ENCODE assay signal across 9 mouse cellular contexts in the genomic region with DNA sequence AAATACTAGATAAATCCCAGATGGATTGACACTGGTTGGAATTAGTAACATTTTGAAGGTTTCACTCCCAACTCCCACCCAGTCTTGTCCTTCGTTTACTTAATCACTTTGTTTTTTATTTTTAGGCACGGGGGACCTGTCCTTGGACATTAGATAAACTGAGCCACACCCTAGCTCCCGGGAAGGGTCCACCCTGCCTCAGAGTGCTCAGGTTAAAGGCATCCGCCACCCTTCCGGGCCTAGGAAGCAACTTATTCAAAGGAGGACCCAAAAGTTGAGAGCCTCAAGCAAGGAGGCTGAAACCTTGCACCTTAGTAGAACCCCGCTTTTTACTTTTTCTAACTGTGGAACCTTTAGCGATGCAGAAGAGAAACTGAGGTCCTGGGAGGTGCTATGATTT. TPM values are rescaled to one million over a fixed set of nuclear protein-coding genes. Genes with fewer than 3 reads are reported as not detected.
DNase-seq lines count a peak whose midpoint lies in the region; ATAC-seq and TF ChIP-seq lines count a peak whose summit lies in the region.
"Had no signal": no experiment of that assay in that cellular context is flagged by ENCODE, and none has a peak within 500 bp of the region (broad histone marks: within the 10 kb centered on the region; RNA-seq: fewer than 3 reads in every experiment).

No protein-coding gene starts in this region.

- peak overlapping the region; percentile 69 for H3K4me3 ChIP-seq in heart, adult 2 months
- peak overlapping the region; percentile 49 to 53 (median 52) for H3K4me3 ChIP-seq in CH12.LX (replicated peaks in 1 of 3; ENCODE audit: low read depth in 2 of 3, low read length in 2 of 3, poor library complexity in 1 of 3)
- peak overlapping the region; percentile 39 for H3K4me3 ChIP-seq in forebrain, embryonic 15.5 days
- peak overlapping the region; percentile 33 to 54 for H3K4me3 ChIP-seq in liver, embryonic 14.5 days (ENCODE audit: insufficient read depth in 1 of 2, low read depth in 2 of 2, low read length in 2 of 2)

- 0 out of 2 replicates have a peak, but pooled peaks cover 1% of the 10 kb centered on the region for H3K4me1 ChIP-seq in heart, adult 2 months (ENCODE audit: control insufficient read depth, insufficient read depth, low read length)
- H3K4me1 ChIP-seq in CH12.LX (ENCODE audit: control insufficient read depth in 1 of 2, insufficient read depth in 2 of 2): peaks cover 17 to 49% of the 10 kb centered on the region in 2 experiments
- peaks cover 16% of the 10 kb centered on the region for H3K4me1 ChIP-seq in forebrain, embryonic 15.5 days
- peaks cover 10 to 11% of the 10 kb centered on the region in 2 experiments for H3K4me1 ChIP-seq in liver, embryonic 14.5 days (replicated peaks; ENCODE audit: control insufficient read depth in 2 of 2, insufficient read depth in 2 of 2, low read length in 1 of 2)

- peak overlapping the region; percentile 60 for H3K27ac ChIP-seq in heart, adult 2 months
- H3K27ac ChIP-seq in CH12.LX (ENCODE audit: insufficient read depth, low read depth): peak overlapping the region; percentile 32; the same call in 1 of the 2 replicates
- no peak overlapping the region for H3K27ac ChIP-seq in forebrain, embryonic 15.5 days (replicated peaks)
- H3K27ac ChIP-seq in liver, embryonic 14.5 days: no peak overlapping the region

- no peak for TF ChIP-seq CTCF in heart, adult 2 months (IDR thresholded peaks at IDR 0.05)
- TF ChIP-seq CTCF in CH12.LX (conservative IDR thresholded peaks at IDR 0.05 in 1 of 2, IDR thresholded peaks at IDR 0.05 in 1 of 2; ENCODE audit: low read depth in 2 of 2, low read length in 2 of 2): no peak
- TF ChIP-seq CTCF in liver, embryonic 14.5 days (IDR thresholded peaks at IDR 0.05; ENCODE audit: low read depth): no peak

- dilution Hi-C loops in CH12.LX (cut with MboI; ENCODE audit: extremely low pct_ligation_motif_present, extremely low pct_unique_long_range_greater_than_20kb, low sequenced_read_pairs): no loop called here

- H3K27me3 ChIP-seq in heart, adult 2 months (ENCODE audit: control insufficient read depth, insufficient read depth, low read length): no peaks in the 10 kb centered on the region
- no peaks in the 10 kb centered on the region for H3K27me3 ChIP-seq in CH12.LX (replicated peaks)
- peaks cover 45% of the 10 kb centered on the region for H3K27me3 ChIP-seq in forebrain, embryonic 15.5 days
- peaks cover 30% of the 10 kb centered on the region for H3K27me3 ChIP-seq in liver, embryonic 14.5 days (ENCODE audit: control insufficient read depth, insufficient read depth, low read length)

- peak overlapping the region; percentile 61 for H3K9ac ChIP-seq in heart, adult 2 months (ENCODE audit: low read depth, low read length)
- peak overlapping the region; percentile 63 for H3K9ac ChIP-seq in CH12.LX (ENCODE audit: insufficient read depth, low read depth)
- peak overlapping the region; percentile 26; the same call in 1 of the 2 replicates for H3K9ac ChIP-seq in forebrain, embryonic 15.5 days (replicated peaks)
- peak overlapping the region; percentile 18; the same call in 1 of the 2 replicates for H3K9ac ChIP-seq in liver, embryonic 14.5 days (replicated peaks)

- TF ChIP-seq EP300 in heart, adult 2 months (IDR thresholded peaks at IDR 0.05; ENCODE audit: insufficient read depth, low read depth, low read length): no peak
- TF ChIP-seq EP300 in CH12.LX (IDR thresholded peaks at IDR 0.05; ENCODE audit: low read length): no peak
- no peak for TF ChIP-seq EP300 in liver, embryonic 14.5 days (IDR thresholded peaks at IDR 0.05; ENCODE audit: low read depth)

- H3K79me2 ChIP-seq in heart, adult 2 months (replicated peaks; ENCODE audit: control insufficient read depth, insufficient read depth, low read length): no peaks in the 10 kb centered on the region
- no peaks in the 10 kb centered on the region for H3K79me2 ChIP-seq in CH12.LX (replicated peaks; ENCODE audit: control insufficient read depth, extremely low read depth, insufficient read depth, poor library complexity, severe bottlenecking)

- TF ChIP-seq POLR2A in heart, adult 2 months (IDR thresholded peaks at IDR 0.05; ENCODE audit: insufficient read depth, low read depth, low read length): no peak
- TF ChIP-seq POLR2A in CH12.LX (IDR thresholded peaks at IDR 0.05; ENCODE audit: low read depth, low read length): no peak

- intact Hi-C loops in heart, adult 2 months (cut with DNase I): loop anchor here (5.0 kb wide), 1 partner anchor 33 kb away; no protein-coding TSS in a partner anchor
- intact Hi-C loops in heart, postnatal 10 days (cut with DNase I): no loop called here

- no peak for DNase-seq in heart, adult 2 months
- no peak for DNase-seq in heart, postnatal 10 days
- no peak for DNase-seq in CH12.LX (ENCODE audit: extremely low read depth)
- DNase-seq in liver, embryonic 14.5 days (ENCODE audit: low read depth in 3 of 3, low spot score in 3 of 3): no peak
- DNase-seq in frontal cortex, postnatal 36 days (ENCODE audit: low spot score in 2 of 2): no peak
- no peak for DNase-seq in adrenal gland, postnatal 4 days (ENCODE audit: low spot score in 2 of 2)
- DNase-seq in adrenal gland, adult 2 months: no peak

- peak overlapping the region; percentile 97 for H3K4me2 ChIP-seq in CH12.LX (ENCODE audit: insufficient read depth, low read depth, poor library complexity, severe bottlenecking)
- peak overlapping the region; percentile 60 for H3K4me2 ChIP-seq in forebrain, embryonic 15.5 days (replicated peaks)
- peak overlapping the region; percentile 74 for H3K4me2 ChIP-seq in liver, embryonic 14.5 days (ENCODE audit: low read depth)

- no peaks in the 10 kb centered on the region for H3K36me3 ChIP-seq in heart, adult 2 months (ENCODE audit: control insufficient read depth, insufficient read depth, low read length)
- H3K36me3 ChIP-seq in CH12.LX (replicated peaks in 1 of 2; ENCODE audit: control insufficient read depth in 1 of 2, insufficient read depth in 1 of 2, low read length in 1 of 2): peaks cover 0 to 29% of the 10 kb centered on the region in 2 experiments
- peaks cover 5% of the 10 kb centered on the region; the same call in 1 of the 2 replicates for H3K36me3 ChIP-seq in forebrain, embryonic 15.5 days
- no peaks in the 10 kb centered on the region for H3K36me3 ChIP-seq in liver, embryonic 14.5 days (replicated peaks; ENCODE audit: control insufficient read depth, insufficient read depth, low read depth)

- in situ Hi-C loops in CH12.LX (cut with MboI; ENCODE audit: low pct_ligation_motif_present, low pct_unique_long_range_greater_than_20kb, low sequenced_read_pairs): loop anchor here (5.0 to 25.0 kb wide), 3 partner anchors 33 to 488 kb away; a partner anchor contains a TSS

- 18% methylated on average over 7 of the region's 7 CpGs for WGBS in heart, adult 2 months
- 28% methylated on average over 7 of the region's 7 CpGs for WGBS in forebrain, embryonic 15.5 days
- WGBS in liver, embryonic 14.5 days (ENCODE audit: insufficient replicate concordance): 8% methylated on average over 7 of the region's 7 CpGs

- ATAC-seq in forebrain, embryonic 15.5 days (replicated peaks): no peak
- no peak; the same call in 1 of the 2 replicates for ATAC-seq in liver, embryonic 14.5 days (ENCODE audit: insufficient read depth)

- no peak for TF ChIP-seq RAD21 in CH12.LX (IDR thresholded peaks at IDR 0.05; ENCODE audit: low read depth, low read length)

- no peaks in the 10 kb centered on the region for H3K9me3 ChIP-seq in CH12.LX (replicated peaks; ENCODE audit: low read length)
- no peaks in the 10 kb centered on the region for H3K9me3 ChIP-seq in forebrain, embryonic 15.5 days
- no peaks in the 10 kb centered on the region for H3K9me3 ChIP-seq in liver, embryonic 14.5 days (ENCODE audit: control insufficient read depth, low read length)

RNA-seq across cellular contexts. Expression of a gene that starts 2.9 kb away (rescaled TPM):
- 1 to 10 TPM; 1.2 TPM for total RNA-seq in heart, adult 2 months (2021)
- polyA plus RNA-seq in heart, adult 2 months (2012; rRNA removed): 1.4 and 2.0 TPM in 2 replicates
- 1 to 10 TPM; 1.3 to 1.9 TPM for total RNA-seq in heart, postnatal 10 days (2021)
- total RNA-seq in CH12.LX (2012; rRNA removed) (0.97 and 1.0 TPM in 2 replicates), CH12.LX (2014; rRNA removed) (0.61 and 1.1 TPM in 2 replicates)
- 2.0 and 2.8 TPM in 2 replicates for polyA plus RNA-seq in CH12.LX (2012; ENCODE audit: insufficient read length, low read depth)
- 0.97 and 1.1 TPM in 2 replicates for polyA plus RNA-seq in forebrain, embryonic 15.5 days (2015; fragmentation: Nextera tagmentation; extraction: Ambion mirVana)
- 0.45 and 0.52 TPM in 2 replicates for polyA plus RNA-seq in liver, embryonic 14.5 days (2012; rRNA removed)
- polyA plus RNA-seq in liver, embryonic 14.5 days (2014; fragmentation: Nextera tagmentation; extraction: Ambion mirVana): 0.10 and 0.35 TPM in 2 replicates
- total RNA-seq in adrenal gland, postnatal 4 days (2021): 1 to 10 TPM; 3.7 to 4.3 TPM
- 1 to 10 TPM; 1.4 to 1.8 TPM for total RNA-seq in adrenal gland, adult 2 months (2021)
- 2.1 and 3.0 TPM in 2 replicates for polyA plus RNA-seq in adrenal gland, adult 2 months (2012; rRNA removed)

RNA-seq across cellular contexts. Expression of a gene that starts 15.0 kb away (rescaled TPM):
- 1 to 10 TPM; 6.8 to 7.3 TPM for total RNA-seq in heart, adult 2 months (2021)
- polyA plus RNA-seq in heart, adult 2 months (2012; rRNA removed): 12.1 and 17.7 TPM in 2 replicates
- 1 to 10 TPM; 9.0 to 9.8 TPM for total RNA-seq in heart, postnatal 10 days (2021)
- total RNA-seq in CH12.LX (2012; rRNA removed): 36.2 and 37.4 TPM in 2 replicates
- total RNA-seq in CH12.LX (2014; rRNA removed): 30.0 and 35.9 TPM in 2 replicates
- polyA plus RNA-seq in CH12.LX (2012; ENCODE audit: insufficient read length, low read depth): 34.1 and 36.8 TPM in 2 replicates
- 24.0 and 25.7 TPM in 2 replicates for polyA plus RNA-seq in forebrain, embryonic 15.5 days (2015; fragmentation: Nextera tagmentation; extraction: Ambion mirVana)
- 15.2 and 17.6 TPM in 2 replicates for polyA plus RNA-seq in liver, embryonic 14.5 days (2012; rRNA removed)
- 10.0 and 10.3 TPM in 2 replicates for polyA plus RNA-seq in liver, embryonic 14.5 days (2014; fragmentation: Nextera tagmentation; extraction: Ambion mirVana)
- 10 to 100 TPM; 13.7 to 16.6 TPM for total RNA-seq in adrenal gland, postnatal 4 days (2021)
- total RNA-seq in adrenal gland, adult 2 months (2021): 10 to 100 TPM; 16.5 to 18.5 TPM
- 63.3 and 82.5 TPM in 2 replicates for polyA plus RNA-seq in adrenal gland, adult 2 months (2012; rRNA removed)

RNA-seq across cellular contexts. Expression of a gene that starts 24.6 kb away (rescaled TPM):
- 1 to 10 TPM; 3.4 to 5.0 TPM for total RNA-seq in heart, adult 2 months (2021)
- 1.9 and 2.1 TPM in 2 replicates for polyA plus RNA-seq in heart, adult 2 months (2012; rRNA removed)
- total RNA-seq in heart, postnatal 10 days (2021): 1 to 10 TPM; 5.1 to 8.3 TPM
- total RNA-seq in CH12.LX (2012; rRNA removed) (10.8 and 15.7 TPM in 2 replicates), CH12.LX (2014; rRNA removed) (7.2 and 9.7 TPM in 2 replicates)
- polyA plus RNA-seq in CH12.LX (2012; ENCODE audit: insufficient read length, low read depth): 20.9 and 26.1 TPM in 2 replicates
- polyA plus RNA-seq in forebrain, embryonic 15.5 days (2015; fragmentation: Nextera tagmentation; extraction: Ambion mirVana): 7.9 and 9.0 TPM in 2 replicates
- polyA plus RNA-seq in liver, embryonic 14.5 days (2012; rRNA removed): 1.9 and 3.1 TPM in 2 replicates
- 3.1 and 4.6 TPM in 2 replicates for polyA plus RNA-seq in liver, embryonic 14.5 days (2014; fragmentation: Nextera tagmentation; extraction: Ambion mirVana)
- 10 to 100 TPM; 10.4 to 14.5 TPM for total RNA-seq in adrenal gland, postnatal 4 days (2021)
- total RNA-seq in adrenal gland, adult 2 months (2021): 1 to 10 TPM; 6.0 to 7.5 TPM
- 8.5 and 13.1 TPM in 2 replicates for polyA plus RNA-seq in adrenal gland, adult 2 months (2012; rRNA removed)

RNA-seq across cellular contexts. Expression of a gene that starts 45.9 kb away (rescaled TPM):
- total RNA-seq in heart, adult 2 months (2021): 10 to 100 TPM; 13.1 to 14.5 TPM
- 28.3 and 45.4 TPM in 2 replicates for polyA plus RNA-seq in heart, adult 2 months (2012; rRNA removed)
- total RNA-seq in heart, postnatal 10 days (2021): 10 to 100 TPM; 13.9 to 20.4 TPM
- total RNA-seq in CH12.LX (2012; rRNA removed) (not detected in 2 replicates), CH12.LX (2014; rRNA removed) (not detected in 2 replicates)
- not detected in 2 replicates for polyA plus RNA-seq in CH12.LX (2012; ENCODE audit: insufficient read length, low read depth)
- polyA plus RNA-seq in forebrain, embryonic 15.5 days (2015; fragmentation: Nextera tagmentation; extraction: Ambion mirVana): not detected in 2 replicates
- 0.38 and 0.48 TPM in 2 replicates for polyA plus RNA-seq in liver, embryonic 14.5 days (2012; rRNA removed)
- polyA plus RNA-seq in liver, embryonic 14.5 days (2014; fragmentation: Nextera tagmentation; extraction: Ambion mirVana): 0.77 and 0.85 TPM in 2 replicates
- total RNA-seq in adrenal gland, postnatal 4 days (2021): 10 to 100 TPM; 20.2 to 24.6 TPM
- total RNA-seq in adrenal gland, adult 2 months (2021): 10 to 100 TPM; 39.9 to 65.5 TPM
- 251 and 295 TPM in 2 replicates for polyA plus RNA-seq in adrenal gland, adult 2 months (2012; rRNA removed)
- total RNA-seq: common myeloid progenitor, adult 5-6 weeks had no signal

RNA-seq across cellular contexts. Expression of a gene that starts 50.8 kb away (rescaled TPM):
- total RNA-seq in heart, adult 2 months (2021): 10 to 100 TPM; 21.3 to 27.7 TPM
- polyA plus RNA-seq in heart, adult 2 months (2012; rRNA removed): 37.3 and 40.1 TPM in 2 replicates
- total RNA-seq in heart, postnatal 10 days (2021): 10 to 100 TPM; 21.9 to 25.0 TPM
- 20.1 and 24.3 TPM in 2 replicates for total RNA-seq in CH12.LX (2012; rRNA removed)
- total RNA-seq in CH12.LX (2014; rRNA removed): 13.7 and 15.9 TPM in 2 replicates
- 31.0 and 31.8 TPM in 2 replicates for polyA plus RNA-seq in CH12.LX (2012; ENCODE audit: insufficient read length, low read depth)
- polyA plus RNA-seq in forebrain, embryonic 15.5 days (2015; fragmentation: Nextera tagmentation; extraction: Ambion mirVana): 4.9 and 6.3 TPM in 2 replicates
- polyA plus RNA-seq in liver, embryonic 14.5 days (2012; rRNA removed): 3.8 and 3.9 TPM in 2 replicates
- 0.58 and 0.90 TPM in 2 replicates for polyA plus RNA-seq in liver, embryonic 14.5 days (2014; fragmentation: Nextera tagmentation; extraction: Ambion mirVana)
- 10 to 100 TPM; 20.8 to 23.9 TPM for total RNA-seq in adrenal gland, postnatal 4 days (2021)
- 10 to 100 TPM; 18.4 to 24.8 TPM for total RNA-seq in adrenal gland, adult 2 months (2021)
- polyA plus RNA-seq in adrenal gland, adult 2 months (2012; rRNA removed): 31.0 and 32.9 TPM in 2 replicates

Comparison
In these comparisons a context has a peak if more than half of its experiments do, and no peak if none do; other contexts are left out.
1. H3K27ac ChIP-seq: peak in heart, adult 2 months (single experiment) and CH12.LX (single experiment); none in forebrain, embryonic 15.5 days (single experiment) and liver, embryonic 14.5 days (single experiment).
2. Peak in every context shown above with its lines, with median percentiles within 50 percentile points of each other: H3K4me3 ChIP-seq, H3K9ac ChIP-seq and H3K4me2 ChIP-seq.